Mouse (Mus musculus) WW6 (cell line): ENCODE measurements around the gene Nup214.
"Not testable (repeated sequence)": the region's sequence is repeated elsewhere in the genome, so short reads cannot be mapped to it uniquely, and the experiment has no call there.

Source experiments
- DNase-seq: peaks from one replicate; pipeline ENCODE4 v3.0.0-alpha.2; 2013; ENCODE audit warnings: low read depth, low spot score

The Nup214 gene

GRCm38 (mm10) chr2:31963491-31963890 is 10.7 kb upstream of the Nup214 start:
- DNase-seq = no peak

DNA sequence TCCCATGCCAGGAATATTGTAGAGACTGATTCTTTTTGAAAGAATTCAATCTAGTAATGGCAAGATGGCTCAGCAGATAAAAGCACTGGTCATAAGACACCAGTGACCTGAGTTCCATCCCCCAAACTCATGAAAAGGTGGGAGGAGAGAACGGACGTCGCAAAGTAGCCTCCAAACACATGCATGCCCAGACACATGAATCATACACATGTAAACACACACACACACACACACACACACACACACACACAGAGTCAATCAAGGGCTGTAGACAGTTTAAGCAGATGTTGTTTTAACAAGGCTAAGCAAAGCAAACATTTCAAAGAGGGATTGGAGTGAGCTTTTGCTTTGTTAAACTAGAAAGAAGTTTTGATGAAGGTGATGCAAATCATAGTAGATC is 10.0 kb upstream of the Nup214 start:
- no peak for DNase-seq

- no peak for DNase-seq
Measured at GRCm38 (mm10) chr2:31965110-31965509, 9.1 kb upstream of the Nup214 start.

DNA sequence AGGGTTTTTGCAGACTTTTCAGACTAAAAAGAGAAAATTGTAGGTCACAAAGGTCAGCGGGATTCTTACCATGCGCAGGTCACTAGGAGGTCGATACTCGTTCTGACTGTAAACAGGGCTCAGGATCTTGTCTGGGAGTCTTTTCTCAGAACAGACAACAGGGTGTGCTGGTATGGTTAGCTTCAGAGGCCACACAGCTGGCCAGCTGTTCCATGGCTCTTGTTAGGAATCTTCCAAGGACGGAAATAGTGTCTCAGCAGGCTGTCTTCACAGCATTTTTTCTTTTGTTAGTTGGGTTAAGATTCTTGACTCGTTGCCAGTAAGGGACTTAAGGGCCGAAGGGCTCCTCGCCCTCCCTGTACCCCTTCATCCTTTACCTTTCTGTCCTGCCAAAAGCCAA is 7.4 kb upstream of the Nup214 start:
- no peak for DNase-seq

DNA sequence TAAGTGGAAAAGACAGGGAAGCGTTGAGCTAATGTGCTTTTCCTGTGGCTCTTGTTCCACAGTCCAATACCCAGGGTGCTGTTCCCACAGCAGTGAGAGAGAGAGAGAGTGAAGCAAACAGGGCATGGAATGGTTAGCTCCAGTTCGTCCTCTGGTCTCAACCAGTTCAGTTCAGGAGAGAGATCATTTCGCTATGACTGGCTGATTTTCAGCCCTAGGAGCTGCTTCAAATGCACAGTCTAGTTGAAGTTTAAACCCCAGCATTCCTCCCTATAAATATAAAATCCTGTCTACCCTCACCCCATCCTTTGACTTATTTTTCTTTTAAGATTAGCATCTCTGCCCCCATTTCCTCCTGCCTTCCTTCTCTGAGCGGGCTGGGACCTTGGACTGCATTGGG is 1.6 kb upstream of the Nup214 start:
- no peak for DNase-seq

DNA sequence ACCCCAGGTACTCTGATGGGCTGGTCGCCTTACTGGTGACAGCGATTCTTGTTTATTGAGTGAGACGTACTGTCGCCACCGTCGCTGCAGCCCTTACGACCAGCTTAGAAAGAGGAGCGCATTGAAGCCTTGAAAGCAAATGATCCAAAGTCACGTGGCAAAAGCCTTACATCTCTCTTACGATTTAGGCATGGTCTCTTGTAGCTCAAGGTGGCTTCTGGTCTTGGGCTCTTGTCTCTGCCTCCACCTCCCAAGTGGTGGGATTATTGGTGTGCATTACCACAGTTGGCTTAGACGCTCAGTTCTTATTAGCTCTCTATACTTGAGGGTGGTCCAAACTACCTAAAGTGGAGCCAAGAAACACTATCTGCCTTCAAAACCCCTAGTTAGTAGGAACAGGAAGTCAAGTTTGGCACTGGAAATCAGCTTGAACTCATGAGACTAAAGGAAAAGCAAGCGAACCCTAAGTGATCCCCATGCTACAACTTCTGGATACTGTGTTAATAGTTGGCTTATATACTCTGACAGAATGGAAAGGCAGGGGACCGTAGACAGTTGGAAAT is 654 bp downstream of the Nup214 start:
- DNase-seq = no peak

DNA sequence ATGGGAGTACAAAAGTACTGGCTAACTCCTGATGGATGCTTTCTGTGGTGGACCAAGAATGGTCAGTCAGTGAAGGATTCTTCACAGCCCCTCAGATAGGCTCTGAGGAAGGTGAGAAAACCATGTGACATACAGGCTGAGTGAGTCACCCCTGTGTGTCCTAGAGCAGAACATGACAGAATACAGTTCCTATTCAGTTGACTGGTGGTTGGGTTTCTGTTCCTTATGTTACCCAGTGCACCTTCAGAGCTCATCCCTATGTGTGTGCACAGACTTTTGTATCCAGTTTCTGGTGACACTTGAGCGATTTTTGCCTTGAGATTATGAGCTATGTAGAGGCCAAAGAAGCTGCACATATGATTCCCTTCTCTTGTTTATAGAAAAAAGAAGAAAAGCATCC is 13.5 kb downstream of the Nup214 start:
- no peak for DNase-seq

- DNase-seq = no peak
Measured at GRCm38 (mm10) chr2:31990961-31991360, 16.7 kb downstream of the Nup214 start.

DNA sequence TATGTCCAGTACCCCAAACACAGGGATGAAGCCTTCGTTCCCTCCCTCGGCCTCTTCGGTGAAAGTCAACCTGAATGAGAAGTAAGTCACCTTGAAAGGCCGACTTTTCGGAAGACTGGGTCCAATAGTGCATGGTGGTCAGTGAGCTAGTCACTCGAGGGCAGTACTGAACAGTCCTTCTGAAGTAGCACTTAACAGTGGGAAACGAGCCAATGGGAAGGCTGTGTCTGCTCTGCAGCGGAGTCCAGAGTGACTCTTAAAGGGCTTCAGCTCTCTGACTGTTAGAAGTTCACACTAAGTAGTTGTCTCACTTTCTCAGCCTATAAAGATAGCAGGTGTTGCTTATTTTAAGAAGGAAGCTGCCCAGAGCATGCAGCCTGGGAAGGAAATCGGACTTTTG is 20.7 kb downstream of the Nup214 start:
- DNase-seq = no peak

DNA sequence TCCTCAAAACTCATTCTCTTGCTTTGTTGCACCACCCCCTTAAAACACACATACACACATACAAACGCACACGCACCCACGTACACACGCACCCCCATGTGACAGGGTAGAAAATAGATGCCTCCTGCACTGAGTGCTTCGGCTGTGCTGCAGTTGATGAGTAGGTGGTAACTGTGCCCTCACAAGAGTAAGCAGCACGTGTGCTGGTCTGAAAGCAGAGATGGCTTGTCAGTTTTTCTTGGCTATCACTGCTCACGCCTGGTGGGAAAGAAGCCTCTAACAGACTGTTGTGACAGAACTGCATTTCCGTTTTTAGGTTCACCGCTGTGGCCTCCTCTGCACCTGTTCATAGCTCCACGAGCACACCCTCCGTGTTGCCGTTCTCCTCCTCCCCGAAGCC is 21.8 kb downstream of the Nup214 start:
- no peak for DNase-seq

- DNase-seq = no peak
Measured at GRCm38 (mm10) chr2:31997539-31997938, 23.3 kb downstream of the Nup214 start.

- DNase-seq = no peak
Measured at GRCm38 (mm10) chr2:31998443-31998842, 24.2 kb downstream of the Nup214 start.

- no peak for DNase-seq
Measured at GRCm38 (mm10) chr2:32008311-32008710, 34.1 kb downstream of the Nup214 start.

- DNase-seq = no peak
Measured at GRCm38 (mm10) chr2:32008716-32009115, 34.5 kb downstream of the Nup214 start.

DNA sequence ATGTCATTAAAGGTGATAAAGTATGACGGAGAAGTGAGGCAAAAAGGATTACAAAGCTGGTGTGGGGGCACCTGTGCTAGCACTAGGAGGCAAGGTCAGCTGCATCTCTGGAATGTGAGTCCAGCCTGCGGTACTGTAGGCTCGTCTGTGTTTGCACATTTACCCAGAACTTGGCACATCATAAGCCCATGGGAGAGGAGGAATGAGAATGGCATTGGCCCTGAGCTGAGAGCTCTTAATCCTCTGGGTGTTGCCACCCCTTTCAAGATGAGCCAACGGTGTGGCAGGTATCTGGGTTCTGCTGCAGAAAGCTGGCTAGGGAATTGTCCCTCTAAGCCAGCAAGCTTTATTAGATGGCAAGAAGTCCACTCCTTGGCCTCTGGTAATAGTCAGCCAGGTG is 45.5 kb downstream of the Nup214 start:
- no peak for DNase-seq

DNA sequence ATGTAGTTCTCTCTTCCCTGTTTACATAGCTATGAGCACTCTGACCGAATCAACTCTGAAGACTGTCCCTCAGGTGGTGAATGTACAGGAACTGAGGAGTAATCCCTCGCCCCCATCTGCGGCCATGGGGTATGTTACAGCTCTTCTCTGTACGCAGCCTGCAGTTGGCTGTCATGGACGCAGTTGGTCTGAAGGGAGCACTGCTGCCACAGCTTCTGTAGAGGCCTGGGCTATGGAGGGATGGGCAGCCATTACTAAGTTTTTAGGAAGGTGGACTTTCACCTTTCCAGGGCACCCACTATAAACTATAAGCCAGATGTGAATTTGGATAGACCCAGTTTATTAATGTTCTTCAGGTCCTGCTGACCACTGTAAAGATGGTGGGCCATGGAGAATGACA is 46.0 kb downstream of the Nup214 start:
- DNase-seq = no peak

DNA sequence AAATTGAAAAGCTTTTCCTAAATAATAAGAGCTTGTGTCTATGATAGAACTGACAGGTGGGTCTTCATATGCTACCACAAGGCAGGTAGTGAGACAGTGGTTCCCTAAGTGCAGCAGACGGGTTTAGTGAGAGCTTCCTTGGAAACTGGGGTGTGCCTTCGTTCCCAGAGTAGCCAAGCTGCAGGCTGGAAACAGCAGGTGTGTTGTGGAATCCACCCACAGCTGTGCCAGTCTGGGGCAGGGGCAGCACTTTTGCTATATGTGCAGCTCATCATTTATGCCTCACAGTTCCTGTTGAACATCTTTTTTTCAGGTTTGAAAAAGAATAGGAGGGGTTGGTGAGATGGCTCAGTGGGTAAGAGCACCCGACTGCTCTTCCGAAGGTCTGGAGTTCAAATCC is 50.1 kb downstream of the Nup214 start:
- no peak for DNase-seq

DNA sequence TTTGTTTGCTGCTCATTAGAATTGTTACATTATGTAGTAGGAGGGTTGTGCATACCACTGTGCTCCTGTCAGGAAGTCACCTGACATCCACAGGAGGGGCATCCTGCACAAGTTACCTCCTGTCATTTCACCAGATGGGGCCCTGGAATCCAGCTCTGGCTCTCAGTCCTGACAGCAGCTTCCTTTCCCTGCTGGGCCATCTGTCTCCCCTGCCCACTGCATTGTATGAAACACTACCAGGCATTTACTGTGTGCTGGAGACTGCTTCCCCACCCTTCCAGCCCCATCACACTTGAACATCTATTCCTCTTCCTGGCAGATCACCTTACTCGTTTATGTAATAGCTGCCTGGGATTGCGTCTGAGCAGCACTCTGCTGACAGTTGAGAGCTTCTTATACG is 55.4 kb downstream of the Nup214 start:
- no peak for DNase-seq

- DNase-seq = no peak
Measured at GRCm38 (mm10) chr2:32033436-32033835, 59.2 kb downstream of the Nup214 start.

- DNase-seq = no peak
Measured at GRCm38 (mm10) chr2:32034206-32034605, 60.0 kb downstream of the Nup214 start.

- DNase-seq = no peak
Measured at GRCm38 (mm10) chr2:32037279-32037858, 63.1 kb downstream of the Nup214 start.

- no peak for DNase-seq
Measured at GRCm38 (mm10) chr2:32038661-32039081, 64.4 kb downstream of the Nup214 start.

GRCm38 (mm10) chr2:32040646-32041045 is 66.4 kb downstream of the Nup214 start:
- DNase-seq = not testable (repeated sequence)

DNA sequence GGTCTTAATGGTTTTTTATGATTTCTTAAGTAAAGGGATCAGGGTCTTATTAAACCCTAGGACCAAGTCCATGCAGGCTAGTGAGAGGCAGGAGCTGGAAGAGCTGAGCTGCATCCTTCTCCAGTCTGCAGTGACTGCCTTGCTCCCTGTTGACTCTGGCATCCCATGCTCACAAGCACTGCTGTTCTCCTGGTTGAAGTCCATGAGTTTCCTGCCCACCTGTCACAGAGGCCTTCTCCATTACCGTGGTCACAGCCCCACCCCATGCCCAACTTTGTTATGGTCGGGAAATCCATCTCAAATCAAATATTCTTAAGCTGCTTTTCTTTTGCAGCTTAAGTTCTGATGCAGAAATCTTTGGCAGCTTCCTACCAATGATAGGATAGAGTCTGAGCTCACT is 66.9 kb downstream of the Nup214 start:
- DNase-seq = no peak
